Mouse (Mus musculus): ENCODE results near the gene Ubqln3.

Ubqln3 gene

GRCm38 (mm10) chr7:104143179-104143578 lies at the start of gene Ubqln3:
Gene Ubqln3, minus strand, starts transcription at chr7:104143279.
- no peak for DNase-seq (ENCODE audit: low read depth, low spot score)

- no peak for DNase-seq (ENCODE audit: low read depth, low spot score)
These were observed 48.2 kb upstream of the Ubqln3 start for GRCm38 (mm10) chr7:104191275-104191674.

GRCm38 (mm10) chr7:104183292-104183691 lies 40.2 kb upstream of the Ubqln3 start, which contains the start of gene Olfr648:
Gene Olfr648, minus strand, starts transcription at chr7:104183392.
- DNase-seq (ENCODE audit: low read depth, low spot score) = no peak

- DNase-seq (ENCODE audit: low read depth, low spot score) = no peak
These were observed 36.0 kb upstream of the Ubqln3 start for GRCm38 (mm10) chr7:104179074-104179473.

GRCm38 (mm10) chr7:104178422-104179054 lies 35.5 kb upstream of the Ubqln3 start:
- DNase-seq (ENCODE audit: low read depth, low spot score) = no peak

- no peak for DNase-seq (ENCODE audit: low read depth, low spot score)
These were observed 32.0 kb upstream of the Ubqln3 start for GRCm38 (mm10) chr7:104175085-104175484.

- DNase-seq (ENCODE audit: low read depth, low spot score) = no peak
These were observed 26.6 kb upstream of the Ubqln3 start for GRCm38 (mm10) chr7:104169634-104170204.

GRCm38 (mm10) chr7:104167105-104167504 lies 24.0 kb upstream of the Ubqln3 start:
- DNase-seq (ENCODE audit: low read depth, low spot score) = no peak

GRCm38 (mm10) chr7:104150456-104150855 lies 7.4 kb upstream of the Ubqln3 start, which contains the start of gene Ubqlnl:
Gene Ubqlnl, minus strand, starts transcription at chr7:104150556.
- DNase-seq (ENCODE audit: low read depth, low spot score) = no peak

- no peak for DNase-seq (ENCODE audit: low read depth, low spot score)
These were observed 5.8 kb downstream of the Ubqln3 start, which contains the start of gene Olfr643 for GRCm38 (mm10) chr7:104137305-104137704. Gene Olfr643, minus strand, starts transcription at chr7:104137405.

GRCm38 (mm10) chr7:104129726-104130125 lies 13.4 kb downstream of the Ubqln3 start, which contains the start of gene Ubqln5:
Gene Ubqln5, minus strand, starts transcription at chr7:104129826.
- DNase-seq (ENCODE audit: low read depth, low spot score) = no peak

- DNase-seq (ENCODE audit: low read depth, low spot score) = no peak
These were observed 38.4 kb downstream of the Ubqln3 start, which contains the start of gene Olfr646 for GRCm38 (mm10) chr7:104104757-104104972. Gene Olfr646, plus strand, starts transcription at chr7:104104873.

- DNase-seq (ENCODE audit: low read depth, low spot score) = peak; percentile 2
These were observed 38.9 kb downstream of the Ubqln3 start for GRCm38 (mm10) chr7:104103913-104104756.
